Mouse (Mus musculus) olfactory bulb, adult 2 months (tissue): ENCODE results near the gene Pdcd2l.

ENCODE experiments used
- CTCF ChIP-seq: fragments of 200-500 bp; IDR thresholded peaks from 2 replicates; pipeline ENCODE4 v1.5.1; 2012; ENCODE audit warnings: low read depth, mild to moderate bottlenecking, low read length, moderate library complexity; ENCODE audit not compliant: insufficient read depth
- POLR2A ChIP-seq: fragments of 200-500 bp; IDR thresholded peaks from 2 replicates; pipeline ENCODE4 v1.6.1; 2012; ENCODE audit warnings: mild to moderate bottlenecking, low read depth, low read length, moderate library complexity; ENCODE audit not compliant: insufficient read depth

- no peak for TF ChIP-seq CTCF
- no peak for TF ChIP-seq POLR2A
Observed at GRCm38 (mm10) chr7:34164671-34165070, 31.8 kb downstream of the Pdcd2l start.
